Mouse (Mus musculus): ENCODE results near the gene Gm7271. TPM values are rescaled to one million over a fixed set of nuclear protein-coding genes. Genes with fewer than 3 reads are reported as not detected.

The Gm7271 gene
- total RNA-seq, 2 experiments from 2014 or later: not detected

Other genes with a start within 250 kb of the Gm7271 start
- 10 to 100 TPM; 29.1 to 33.9 TPM for gene Clock, start 179.2 kb upstream of the Gm7271 start, total RNA-seq (2021)
- gene Pdcl2, start 152.9 kb upstream of the Gm7271 start, total RNA-seq (2021): not detected
- not detected for gene Nmu, start 120.3 kb upstream of the Gm7271 start, total RNA-seq (2021)
- 10 to 100 TPM; 15.2 to 15.6 TPM for gene Exoc1, start 45.3 kb downstream of the Gm7271 start, total RNA-seq (2021)
- gene Cep135, start 104.7 kb downstream of the Gm7271 start, total RNA-seq (2021): 1 to 10 TPM; 3.3 TPM
- 1 to 10 TPM; 1.8 TPM for gene C530008M17Rik, start 172.5 kb downstream of the Gm7271 start, total RNA-seq (2021)

Measured in heart, adult 18-20 months (tissue).